Mouse (Mus musculus) embryonic facial prominence, embryonic 13.5 days (tissue): ENCODE results near the gene Rnf217. TPM values are rescaled to one million over a fixed set of nuclear protein-coding genes. Genes with fewer than 3 reads are reported as not detected.

ENCODE experiments used
- ATAC-seq: fragments of 200-750 bp; cut with Nextera tagmentation; 2 replicates; pipeline ENCODE4 v1.8.0; 2017; ENCODE audit warnings: low read depth; ENCODE audit not compliant: insufficient number of reproducible peaks, insufficient read depth, low FRiP score, low TSS enrichment
- H3K27ac ChIP-seq: fragments of 300-500 bp; sonication (generic); 2 replicates; pipeline ENCODE4 v1.5.1; 2015; ENCODE audit warnings: moderate library complexity, mild to moderate bottlenecking, inconsistent platforms
- H3K27me3 ChIP-seq: fragments of 300-500 bp; sonication (generic); 2 replicates; pipeline ENCODE4 v1.6.1; 2015; ENCODE audit warnings: mild to moderate bottlenecking, inconsistent platforms
- H3K36me3 ChIP-seq: fragments of 300-500 bp; sonication (generic); 2 replicates; pipeline ENCODE4 v1.6.1; 2015; ENCODE audit warnings: mild to moderate bottlenecking, inconsistent platforms
- H3K4me1 ChIP-seq: fragments of 300-500 bp; sonication (generic); 2 replicates; pipeline ENCODE4 v1.6.1; 2015; ENCODE audit warnings: inconsistent platforms
- H3K4me2 ChIP-seq: fragments of 300-500 bp; sonication (generic); 2 replicates; pipeline ENCODE4 v1.6.1; 2015; ENCODE audit warnings: moderate library complexity, mild to moderate bottlenecking, inconsistent platforms
- H3K4me3 ChIP-seq: fragments of 300-500 bp; sonication (generic); 2 replicates; pipeline ENCODE4 v1.5.1; 2015; ENCODE audit warnings: mild to moderate bottlenecking, inconsistent platforms
- H3K9ac ChIP-seq: fragments of 300-500 bp; sonication (generic); 2 replicates; pipeline ENCODE4 v1.6.1; 2015; ENCODE audit warnings: mild to moderate bottlenecking, inconsistent platforms
- H3K9me3 ChIP-seq: fragments of 300-500 bp; sonication (generic); 2 replicates; pipeline ENCODE4 v1.6.1; 2016; ENCODE audit warnings: inconsistent platforms
- WGBS: fragments of 180-500 bp; shearing (Covaris S2); methylation state at CpG from one replicate; pipeline ENCODE4 v1.1.7; 2015; ENCODE audit warnings: mixed read lengths; 5-methylcytosine and 5-hydroxymethylcytosine counted together
- polyA plus RNA-seq: library from polyadenylated mRNA; unstranded; fragments of >200 nt; fragmentation: Nextera tagmentation; extraction: Ambion mirVana; gene quantifications from 2 replicates; pipeline ENCODE4 v1.2.1, GENCODE M21; 2015

Rnf217 gene
- polyA plus RNA-seq, 1 experiment from 2014 or later = 2.0 TPM

DNA sequence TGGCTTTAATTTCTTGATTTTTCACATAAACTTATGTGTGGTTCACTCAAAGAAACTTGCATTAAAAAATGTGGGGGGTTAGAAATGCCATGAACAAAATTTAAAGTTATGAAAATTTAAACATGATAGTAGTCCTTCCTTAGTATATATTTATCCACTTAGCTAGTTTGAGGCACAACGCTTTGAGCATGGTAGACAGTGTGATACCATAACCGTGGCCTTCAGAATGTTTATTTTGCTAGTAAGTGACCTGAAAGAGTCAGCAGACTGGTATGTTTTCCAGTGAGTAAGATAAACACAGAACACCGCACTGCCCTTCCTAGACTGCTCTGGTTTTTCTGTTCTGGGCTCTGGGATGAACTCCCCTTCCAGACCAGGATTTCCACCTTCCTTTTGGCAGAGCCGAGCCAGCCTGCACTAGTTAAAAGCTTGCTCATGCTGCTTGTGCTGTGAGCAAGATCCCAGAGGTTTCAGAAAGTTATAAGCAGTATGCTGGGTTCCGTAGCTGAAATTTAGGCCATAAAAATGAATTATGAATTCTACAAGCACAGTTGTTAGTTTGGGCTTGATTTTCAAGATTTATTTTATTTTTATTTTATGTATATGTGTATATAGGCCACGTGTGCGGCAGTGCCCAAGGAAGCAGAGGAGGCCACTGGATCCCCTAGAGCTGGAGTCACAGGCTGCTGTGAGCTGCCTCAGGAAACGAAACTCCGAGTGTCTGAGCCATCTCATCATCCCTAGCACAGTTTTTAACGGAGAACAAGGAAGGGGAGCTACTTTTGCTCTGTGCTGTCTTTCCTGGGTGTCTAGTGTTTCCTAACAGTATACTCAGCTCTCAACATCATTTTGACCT, 141.7 kb downstream of the Rnf217 start:
- 62% methylated on average over 10 of the region's 10 CpGs for WGBS
- Histone ChIP-seq H3K4me3 (no peak overlapping the region), H3K9me3 (no peaks in the 10 kb centered on the region), H3K27ac (peak overlapping the region; percentile 39; the same call in 1 of the 2 replicates), H3K9ac (no peak overlapping the region), H3K36me3 (no peaks in the 10 kb centered on the region), H3K4me1 (0 out of 2 replicates have a peak, but pooled peaks cover 2% of the 10 kb centered on the region), H3K27me3 (no peaks in the 10 kb centered on the region), H3K4me2 (no peak overlapping the region)
- ATAC-seq = peak; percentile 69; the same call in 1 of the 2 replicates

GRCm38 (mm10) chr10:31465840-31466541, 143.0 kb downstream of the Rnf217 start:
- Histone ChIP-seq H3K4me3 (no peak overlapping the region), H3K27me3 (no peaks in the 10 kb centered on the region), H3K4me1 (0 out of 2 replicates have a peak, but pooled peaks cover 2% of the 10 kb centered on the region), H3K27ac (no peak overlapping the region), H3K36me3 (no peaks in the 10 kb centered on the region), H3K9ac (no peak overlapping the region), H3K9me3 (no peaks in the 10 kb centered on the region), H3K4me2 (no peak overlapping the region)
- 53% methylated on average over 6 of the region's 6 CpGs for WGBS
- no peak for ATAC-seq

GRCm38 (mm10) chr10:31465424-31465823, 143.6 kb downstream of the Rnf217 start:
- no peaks in the 10 kb centered on the region for H3K9me3 ChIP-seq
- no peaks in the 10 kb centered on the region for H3K36me3 ChIP-seq
- H3K4me1 ChIP-seq = 0 out of 2 replicates have a peak, but pooled peaks cover 2% of the 10 kb centered on the region
- H3K4me3 ChIP-seq = no peak overlapping the region
- no peak overlapping the region for H3K27ac ChIP-seq
- WGBS = 81% methylated on average over 4 of the region's 4 CpGs
- H3K4me2 ChIP-seq = no peak overlapping the region
- no peak for ATAC-seq
- H3K27me3 ChIP-seq = no peaks in the 10 kb centered on the region
- no peak overlapping the region for H3K9ac ChIP-seq

DNA sequence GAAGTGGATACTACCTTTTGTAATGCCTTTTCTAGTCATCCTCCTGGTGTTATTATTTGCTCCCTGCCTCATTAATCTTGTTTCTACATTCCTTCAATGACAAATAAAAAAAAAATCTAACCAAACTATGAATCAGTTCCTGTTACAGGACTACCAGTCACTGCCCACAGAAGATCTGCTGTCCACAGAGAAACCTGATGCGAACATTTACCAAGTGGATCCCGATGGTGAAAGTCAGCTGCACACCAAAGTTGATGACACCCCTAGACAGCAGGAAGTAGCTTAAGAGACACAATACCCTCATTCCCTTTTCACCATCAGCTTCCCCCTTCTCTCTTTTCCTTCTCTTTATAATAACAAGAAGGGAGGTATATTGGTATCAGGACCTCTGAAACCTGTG, 145.9 kb downstream of the Rnf217 start:
- H3K9me3 ChIP-seq = no peaks in the 10 kb centered on the region
- 87% methylated on average over 2 of the region's 2 CpGs for WGBS
- H3K4me3 ChIP-seq = no peak overlapping the region
- H3K27me3 ChIP-seq = no peaks in the 10 kb centered on the region
- no peaks in the 10 kb centered on the region for H3K36me3 ChIP-seq
- H3K4me2 ChIP-seq = no peak overlapping the region
- no peak overlapping the region for H3K9ac ChIP-seq
- H3K4me1 ChIP-seq = 0 out of 2 replicates have a peak, but pooled peaks cover 2% of the 10 kb centered on the region
- no peak for ATAC-seq
- no peak overlapping the region for H3K27ac ChIP-seq

DNA sequence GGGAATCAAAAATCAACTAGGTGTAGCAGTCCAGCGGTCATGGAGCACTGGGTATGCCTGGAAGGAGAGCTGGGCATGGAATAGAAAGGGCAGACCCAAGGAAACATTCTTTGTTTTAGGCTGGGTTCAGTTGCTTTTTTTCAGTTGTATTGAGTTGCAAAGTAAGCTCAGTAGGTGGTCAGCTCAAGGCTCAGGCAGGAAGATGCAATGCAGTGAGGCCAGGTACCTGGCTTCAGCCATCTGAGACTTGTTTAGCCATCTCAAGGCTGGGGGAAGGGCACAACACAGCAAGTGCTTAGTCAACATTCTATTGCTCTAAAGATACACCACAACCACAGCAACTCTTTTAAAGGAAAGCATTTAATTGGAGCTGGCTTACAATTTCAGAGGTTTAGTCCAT, 152.2 kb downstream of the Rnf217 start:
- no peak for ATAC-seq
- no peaks in the 10 kb centered on the region for H3K36me3 ChIP-seq
- no peaks in the 10 kb centered on the region for H3K9me3 ChIP-seq
- H3K4me1 ChIP-seq = no peaks in the 10 kb centered on the region
- H3K9ac ChIP-seq = no peak overlapping the region
- H3K27ac ChIP-seq = no peak overlapping the region
- H3K4me3 ChIP-seq = no peak overlapping the region
- no peak overlapping the region for H3K4me2 ChIP-seq
- H3K27me3 ChIP-seq = no peaks in the 10 kb centered on the region
- WGBS = 33% methylated on average over 1 of the region's 1 CpGs

DNA sequence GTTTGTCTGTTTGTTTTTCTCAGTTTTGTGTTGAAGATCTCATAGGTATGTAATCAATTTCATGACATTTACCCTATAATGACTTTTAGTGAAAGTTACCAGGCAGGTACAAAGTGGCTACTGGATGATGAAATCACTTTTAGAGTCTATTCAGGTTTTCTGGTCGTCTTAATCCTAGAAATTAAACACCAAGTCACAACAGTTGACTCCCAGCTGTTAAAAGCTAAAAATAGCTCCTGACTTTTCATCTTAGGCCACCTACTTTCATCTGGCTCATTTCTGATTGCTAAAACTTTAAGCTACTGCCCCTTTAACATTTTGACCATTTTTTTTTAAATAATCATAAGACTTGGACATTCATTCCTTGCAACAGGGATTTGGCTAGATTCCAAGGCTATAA, 161.9 kb downstream of the Rnf217 start:
- H3K27ac ChIP-seq = no peak overlapping the region
- H3K36me3 ChIP-seq = no peaks in the 10 kb centered on the region
- H3K4me1 ChIP-seq = peaks cover 7% of the 10 kb centered on the region
- H3K4me2 ChIP-seq = no peak overlapping the region
- no peaks in the 10 kb centered on the region for H3K27me3 ChIP-seq
- H3K9ac ChIP-seq = no peak overlapping the region
- WGBS = 44% methylated on average over 1 of the region's 1 CpGs
- no peaks in the 10 kb centered on the region for H3K9me3 ChIP-seq
- H3K4me3 ChIP-seq = no peak overlapping the region
- no peak for ATAC-seq

DNA sequence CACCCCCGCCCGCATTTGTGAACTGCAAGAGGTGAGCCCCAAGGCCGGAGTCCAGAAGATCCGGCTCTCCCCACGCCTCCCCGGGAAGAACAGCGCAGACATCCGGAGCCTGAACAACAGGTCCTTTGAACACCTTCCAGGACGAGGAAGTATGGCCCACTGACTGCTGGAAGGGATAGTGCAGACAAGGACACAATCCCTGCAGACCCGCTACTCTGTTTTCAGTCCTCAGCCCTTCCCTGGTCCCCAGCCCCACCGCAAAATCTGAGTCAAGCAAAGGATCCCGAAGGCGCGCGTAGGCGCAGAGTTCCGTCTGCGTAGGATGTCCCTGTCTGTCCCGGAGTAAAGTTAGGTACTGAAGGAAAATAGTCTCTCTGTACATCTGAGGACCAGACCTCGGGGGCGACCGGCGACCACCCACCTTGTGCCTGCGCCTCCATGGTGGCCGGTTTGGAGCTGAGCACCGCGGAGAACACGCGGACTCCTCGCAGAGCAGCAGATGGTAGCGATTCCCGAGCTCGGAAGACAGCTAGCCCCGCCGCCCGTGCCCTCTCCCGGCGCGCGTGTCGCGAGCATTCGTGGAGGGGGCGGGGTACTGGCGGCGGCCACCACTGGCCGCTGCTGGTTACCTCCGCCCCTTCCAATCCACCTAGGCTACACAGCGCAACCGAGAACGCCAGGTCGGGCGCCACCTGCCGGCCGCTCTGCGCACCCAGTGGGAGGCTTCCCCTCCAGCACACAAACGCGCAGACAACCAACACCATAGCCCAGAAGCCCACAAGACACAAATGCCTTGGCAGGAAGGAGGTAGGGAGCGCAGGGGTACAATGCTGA, 163.5 kb downstream of the Rnf217 start, which contains the start of gene Tpd52l1:
Gene Tpd52l1 (minus strand): TSS at position 668 of the 834 bp plus-strand sequence.
- Histone ChIP-seq H3K36me3 (no peaks in the 10 kb centered on the region), H3K4me1 (peaks cover 7% of the 10 kb centered on the region), H3K4me2 (peak within 1 kb of the TSS; percentile 81), H3K9ac (peak within 1 kb of the TSS; percentile 76), H3K9me3 (no peaks in the 10 kb centered on the region), H3K27ac (peak within 1 kb of the TSS; percentile 16; the same call in 1 of the 2 replicates), H3K4me3 (peak within 1 kb of the TSS; percentile 61), H3K27me3 (no peaks in the 10 kb centered on the region)
- ATAC-seq = peak; percentile 95
- under 1% methylated on average over 59 of the region's 59 CpGs for WGBS

- 0 out of 2 replicates have a peak overlapping the region, but pooled peaks have one; percentile 81 for H3K4me2 ChIP-seq
- no peak for ATAC-seq
- H3K4me1 ChIP-seq = peaks cover 7% of the 10 kb centered on the region
- no peak overlapping the region for H3K4me3 ChIP-seq
- no peak overlapping the region for H3K9ac ChIP-seq
- H3K36me3 ChIP-seq = no peaks in the 10 kb centered on the region
- no peak overlapping the region for H3K27ac ChIP-seq
- no peaks in the 10 kb centered on the region for H3K27me3 ChIP-seq
- H3K9me3 ChIP-seq = no peaks in the 10 kb centered on the region
- 50% methylated on average over 7 of the region's 7 CpGs for WGBS
Measured at GRCm38 (mm10) chr10:31444206-31444605, 164.8 kb downstream of the Rnf217 start.

Other genes starting within 250 kb of the Rnf217 start
- 41.6 and 42.1 TPM in 2 replicates for gene Tpd52l1, start 163.2 kb downstream of the Rnf217 start, polyA plus RNA-seq